Mouse (Mus musculus): ENCODE results near the gene Cpa2.

Gene Cpa2

DNA sequence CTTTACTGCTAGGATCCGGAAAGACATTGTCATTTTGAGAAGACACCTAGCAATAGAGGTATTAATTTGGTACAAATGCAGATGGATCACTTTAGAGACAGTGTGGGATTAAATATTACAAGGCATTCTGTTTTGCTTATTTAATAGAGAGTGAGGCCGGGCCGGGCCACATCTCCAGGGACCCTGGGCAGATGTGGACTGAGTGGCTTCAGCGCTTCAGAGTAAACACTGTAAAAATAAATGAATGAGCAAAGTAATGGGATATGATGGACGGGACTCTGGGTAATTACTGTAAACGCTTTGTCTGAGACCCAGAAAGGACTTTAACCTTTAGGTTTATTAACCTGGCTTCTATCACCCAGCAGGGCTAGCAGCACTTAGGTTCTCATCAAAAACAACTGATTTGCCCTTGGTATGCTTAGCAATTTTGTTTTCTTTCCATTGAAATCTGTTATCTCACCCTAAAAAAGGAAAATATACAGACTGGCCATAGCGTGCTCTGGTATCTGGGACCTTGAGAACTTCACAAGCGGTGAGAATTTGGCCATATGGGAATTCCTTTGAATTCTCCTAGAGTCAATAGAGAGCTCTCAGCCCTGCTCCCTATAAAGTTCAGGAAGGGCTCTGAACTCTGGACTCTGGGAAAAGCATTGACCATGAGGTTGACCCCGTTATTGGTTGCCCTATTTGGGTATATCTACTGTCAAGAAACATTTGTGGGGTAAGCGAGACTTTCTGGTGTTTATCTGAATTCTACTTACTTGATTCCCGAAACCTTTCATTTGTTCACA lies at the start of gene Cpa2:
TSS of gene Cpa2 (plus strand) at position 574 of the 791 bp plus-strand sequence.
- DNase-seq (ENCODE audit: low spot score in 2 of 2) = no peak

DNA sequence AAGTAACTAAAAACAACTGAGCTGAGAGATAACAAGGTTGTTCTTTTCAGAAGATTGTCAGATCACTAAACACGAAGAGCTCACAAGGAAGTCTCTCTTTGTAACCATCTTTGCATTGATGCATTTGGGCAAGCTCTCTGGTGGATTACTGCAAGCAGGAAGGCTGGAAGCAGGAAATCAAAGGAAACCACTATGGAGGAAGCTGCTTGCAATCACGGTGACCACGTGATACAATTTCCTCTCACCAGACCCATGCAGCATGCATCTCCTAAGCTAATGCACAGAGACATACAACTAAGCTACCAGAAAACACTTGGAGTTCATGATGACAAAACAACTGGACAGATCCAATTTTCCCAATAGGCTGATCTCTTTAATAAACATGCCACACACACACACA lies 42.3 kb upstream of the Cpa2 start:
- DNase-seq (ENCODE audit: low spot score in 2 of 2) = no peak

- DNase-seq (ENCODE audit: low spot score in 2 of 2) = no peak
These were observed 32.6 kb upstream of the Cpa2 start for GRCm38 (mm10) chr6:30508824-30509223.

DNA sequence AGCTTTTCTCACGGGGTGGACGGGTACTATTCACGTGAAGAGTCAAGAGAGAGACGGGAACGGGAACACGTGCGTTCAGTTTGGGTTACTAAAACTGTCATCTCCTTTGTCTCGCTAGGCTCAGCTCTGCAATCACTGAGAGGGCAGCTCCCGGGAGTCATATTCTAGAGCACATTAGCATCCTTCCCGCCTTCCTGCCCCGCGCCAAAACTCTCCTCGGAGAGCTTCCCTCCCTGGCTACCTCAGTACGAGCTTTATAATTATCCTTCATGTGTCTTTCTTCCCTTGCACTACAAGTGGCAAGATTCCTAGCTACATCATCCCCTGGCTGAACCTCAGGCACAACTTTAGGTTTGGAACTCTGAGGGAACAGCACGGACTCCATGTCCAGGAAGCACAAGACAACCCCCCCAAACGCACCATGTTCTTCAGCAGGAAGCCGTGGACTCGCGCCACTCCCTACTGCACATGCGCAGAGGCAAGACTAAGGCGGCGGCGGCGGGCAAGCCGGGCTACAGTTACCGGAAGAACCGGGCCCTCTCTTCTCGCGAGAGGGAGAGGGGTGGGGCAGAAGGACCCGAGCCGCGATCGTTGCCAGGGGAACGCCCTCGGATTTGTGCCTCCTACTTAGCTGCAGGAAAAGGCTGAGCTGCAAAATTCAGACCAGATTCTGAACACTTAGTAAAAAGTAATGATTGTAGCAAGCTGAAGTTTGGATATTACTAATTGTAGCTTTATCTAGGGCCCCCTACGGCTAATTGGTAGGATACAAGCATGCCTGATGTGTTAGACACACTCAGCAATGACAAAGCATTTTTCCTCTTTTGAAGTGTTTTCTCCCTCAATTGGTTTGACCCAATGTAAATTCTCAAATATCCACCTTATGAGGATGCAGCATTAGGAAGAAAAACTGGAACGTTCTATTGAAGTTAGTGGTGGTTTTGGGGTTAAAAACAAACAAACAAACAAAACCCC lies 31.8 kb upstream of the Cpa2 start, which contains the start of the genes Tmem209 and Ssmem1:
TSS of gene Tmem209 (minus strand) at position 519 of the 975 bp plus-strand sequence.
TSS of gene Ssmem1 (plus strand) at position 585 of the 975 bp plus-strand sequence.
- peak; percentile 97 for DNase-seq (ENCODE audit: low spot score in 2 of 2)

GRCm38 (mm10) chr6:30510291-30510690 lies 31.1 kb upstream of the Cpa2 start:
- DNase-seq (ENCODE audit: low spot score in 2 of 2) = peak in 1 of 2 experiments; percentile 4

DNA sequence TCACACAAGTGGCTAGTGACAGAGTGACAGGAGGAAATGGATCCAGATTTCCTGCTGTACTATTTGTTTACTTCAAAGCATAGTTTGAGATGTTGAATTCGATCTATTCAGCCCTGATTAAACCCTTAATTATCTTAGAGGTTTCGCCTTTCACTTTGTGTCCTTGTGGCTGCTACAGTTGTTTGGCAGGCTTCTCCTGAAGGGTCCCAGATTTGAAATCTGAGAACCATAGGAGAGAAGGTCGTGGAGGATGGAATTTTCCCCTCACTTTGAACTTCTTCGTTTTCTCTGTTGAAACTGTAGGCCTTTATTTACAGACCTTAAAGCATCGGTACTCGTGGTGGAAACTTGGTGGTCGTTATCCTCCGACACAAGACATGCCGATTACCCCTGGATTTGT lies 27.1 kb upstream of the Cpa2 start:
- DNase-seq (ENCODE audit: low spot score in 2 of 2) = no peak

DNA sequence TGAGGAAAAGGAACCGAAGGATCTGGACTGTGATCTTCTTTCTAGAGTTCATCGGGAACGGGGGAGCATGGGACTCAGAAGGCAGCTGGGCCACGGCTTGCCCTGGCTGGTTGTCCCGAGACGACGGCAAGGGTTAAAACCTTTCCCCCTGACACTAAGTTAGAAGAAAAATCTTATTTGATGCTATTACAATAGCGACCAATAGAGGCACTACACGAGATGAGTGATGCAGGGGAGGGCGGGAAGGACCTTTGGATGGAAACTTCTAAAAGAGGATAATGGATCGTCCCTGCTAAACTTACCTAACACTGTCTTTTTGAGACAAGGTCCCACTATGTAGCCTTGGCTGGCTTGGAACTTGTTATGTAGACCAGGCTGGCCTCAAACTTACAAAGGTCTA lies 21.0 kb upstream of the Cpa2 start:
- DNase-seq (ENCODE audit: low spot score in 2 of 2) = no peak

DNA sequence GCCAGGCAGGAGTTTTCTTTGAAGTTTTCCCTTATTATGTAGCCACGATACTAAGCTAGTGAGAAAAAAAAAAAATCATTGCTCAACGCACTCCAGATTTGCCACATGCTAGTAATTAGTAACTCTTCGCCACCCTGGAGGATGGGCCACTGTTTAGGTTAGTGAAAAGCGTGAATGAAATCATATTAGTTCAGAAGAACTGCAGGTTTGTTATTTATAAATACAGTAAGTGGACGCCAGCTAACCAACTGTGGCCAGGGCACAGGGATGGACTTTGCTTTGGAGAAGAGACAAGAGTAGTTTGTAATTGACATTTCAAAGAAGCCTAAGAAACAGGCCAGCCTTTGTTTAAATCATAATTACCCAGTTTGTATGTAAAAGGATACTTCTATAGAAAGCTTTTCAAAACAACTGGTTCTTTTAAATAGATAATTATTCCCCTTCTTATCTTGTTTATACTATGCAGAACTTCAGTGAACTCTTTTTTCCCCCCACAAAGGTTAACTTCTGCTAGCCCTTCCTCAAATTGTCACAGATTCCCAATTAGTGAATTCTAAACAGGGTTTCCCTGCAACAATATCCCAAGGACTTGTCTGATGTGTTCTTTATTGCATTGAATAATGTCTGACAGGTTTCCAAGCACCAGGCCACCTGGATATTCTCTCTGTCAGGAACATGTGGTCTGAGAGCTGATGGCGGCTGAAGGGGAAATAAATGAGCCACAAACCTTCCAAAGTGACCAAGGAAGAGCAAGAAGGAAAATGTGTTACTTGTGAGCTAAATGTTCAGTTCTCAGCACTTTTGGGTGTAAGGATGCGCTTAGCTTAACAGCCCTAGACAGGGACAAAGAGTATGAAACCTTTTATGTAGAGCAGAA lies 15.7 kb upstream of the Cpa2 start:
- DNase-seq (ENCODE audit: low spot score in 2 of 2) = no peak

- peak in 1 of 2 experiments; percentile 31 for DNase-seq (ENCODE audit: low spot score in 2 of 2)
These were observed 14.5 kb upstream of the Cpa2 start for GRCm38 (mm10) chr6:30526586-30527515.

DNA sequence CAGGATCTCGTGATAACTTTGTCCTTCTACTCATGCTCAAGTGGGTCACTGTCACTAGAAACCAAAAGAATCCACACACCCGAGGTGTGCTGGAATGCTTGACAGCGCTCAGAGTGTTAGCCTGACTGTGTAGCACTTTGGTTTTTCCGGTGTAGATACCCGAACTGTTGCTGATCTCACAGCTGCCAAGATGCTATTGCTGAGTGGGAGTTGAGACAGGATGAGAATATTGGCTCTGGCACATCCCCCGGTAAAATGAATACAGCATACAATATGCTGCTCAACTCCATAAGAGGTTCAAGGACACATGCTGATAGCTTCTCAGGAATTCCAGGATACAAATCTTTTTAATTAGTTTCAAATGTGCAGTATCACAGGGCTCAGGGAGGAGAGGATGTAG lies 12.6 kb upstream of the Cpa2 start:
- no peak for DNase-seq (ENCODE audit: low spot score in 2 of 2)

DNA sequence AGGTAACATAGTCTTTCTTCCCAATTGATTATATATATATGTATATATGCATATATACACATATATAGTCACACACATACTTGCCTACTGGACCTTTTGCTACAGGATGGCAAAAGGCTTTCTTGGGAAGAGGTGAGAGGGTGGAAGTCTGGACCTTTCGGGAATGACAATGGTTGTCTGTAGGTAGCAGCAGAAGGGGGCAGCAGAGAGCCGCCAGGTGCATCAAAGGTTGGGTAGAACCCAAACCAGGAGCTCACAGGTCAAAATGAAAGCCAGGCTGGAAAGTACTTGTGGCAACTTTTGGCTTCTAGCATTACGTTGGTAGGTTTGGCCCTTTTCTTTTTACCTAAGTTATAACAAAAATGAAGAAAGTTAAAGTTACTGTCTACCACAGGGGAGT lies 6.0 kb upstream of the Cpa2 start:
- no peak for DNase-seq (ENCODE audit: low spot score in 2 of 2)

- DNase-seq (ENCODE audit: low spot score in 2 of 2) = no peak
These were observed 3.1 kb upstream of the Cpa2 start for GRCm38 (mm10) chr6:30538240-30538639.

GRCm38 (mm10) chr6:30538800-30539199 lies 2.6 kb upstream of the Cpa2 start:
- DNase-seq (ENCODE audit: low spot score in 2 of 2) = no peak

GRCm38 (mm10) chr6:30542277-30542676 lies 895 bp downstream of the Cpa2 start:
- DNase-seq (ENCODE audit: low spot score in 2 of 2) = no peak

- no peak for DNase-seq (ENCODE audit: low spot score in 2 of 2)
These were observed 1.7 kb downstream of the Cpa2 start for GRCm38 (mm10) chr6:30543077-30543476.

DNA sequence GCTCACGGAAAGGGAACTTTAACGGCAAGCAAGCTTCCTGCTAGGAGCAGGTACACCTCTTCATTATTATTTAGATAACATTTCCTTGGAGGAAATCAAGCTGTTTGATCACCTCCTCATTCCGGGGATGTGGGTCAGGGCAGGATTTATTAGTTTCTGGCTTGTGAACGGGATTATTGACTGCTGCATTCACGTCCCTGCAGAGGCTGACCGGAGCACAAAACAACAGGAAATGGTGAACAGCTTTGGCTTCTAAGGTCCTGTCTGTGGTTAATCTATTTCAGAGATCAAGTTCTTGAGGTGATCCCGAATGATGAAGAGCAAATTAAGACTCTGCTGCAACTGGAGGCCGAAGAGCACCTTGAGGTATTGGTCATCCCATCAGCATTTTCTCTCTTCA lies 2.5 kb downstream of the Cpa2 start:
- no peak for DNase-seq (ENCODE audit: low spot score in 2 of 2)

GRCm38 (mm10) chr6:30545689-30546088 lies 4.3 kb downstream of the Cpa2 start:
- DNase-seq (ENCODE audit: low spot score in 2 of 2) = no peak

GRCm38 (mm10) chr6:30546571-30547273 lies 5.3 kb downstream of the Cpa2 start:
- DNase-seq (ENCODE audit: low spot score in 2 of 2) = peak in 1 of 2 experiments; percentile 44

- peak in 1 of 2 experiments; percentile 52 for DNase-seq (ENCODE audit: low spot score in 2 of 2)
These were observed 5.9 kb downstream of the Cpa2 start for GRCm38 (mm10) chr6:30547274-30547645.
